Mouse (Mus musculus) gastrocnemius, postnatal 10 days (tissue): ENCODE data around the gene Fam217a. TPM values are rescaled to one million over a fixed set of nuclear protein-coding genes. Genes with fewer than 3 reads are reported as not detected.
"Not testable (repeated sequence)": the region's sequence is repeated elsewhere in the genome, so short reads cannot be mapped to it uniquely, and the experiment has no call there.

ENCODE experiments used
- DNase-seq: peaks from one replicate; pipeline ENCODE4 v3.0.0; 2021; ENCODE audit warnings: mixed read lengths
- long read RNA-seq, 2 experiments: library from polyadenylated mRNA; stranded (forward); transcript quantifications; one replicate each; pipeline ENCODE4 v2.0.0; 2021
- total RNA-seq, 2 experiments: library from RNA; stranded (reverse); gene quantifications; 2 replicates each; pipeline ENCODE4 v1.2.3; 2021

The Fam217a gene
- under 1 TPM in 1 of 2 experiments, not detected in 1; 0.23 TPM for total RNA-seq
- long read RNA-seq, experiment 1: 0 reads
- long read RNA-seq, experiment 2: 0 reads

DNA sequence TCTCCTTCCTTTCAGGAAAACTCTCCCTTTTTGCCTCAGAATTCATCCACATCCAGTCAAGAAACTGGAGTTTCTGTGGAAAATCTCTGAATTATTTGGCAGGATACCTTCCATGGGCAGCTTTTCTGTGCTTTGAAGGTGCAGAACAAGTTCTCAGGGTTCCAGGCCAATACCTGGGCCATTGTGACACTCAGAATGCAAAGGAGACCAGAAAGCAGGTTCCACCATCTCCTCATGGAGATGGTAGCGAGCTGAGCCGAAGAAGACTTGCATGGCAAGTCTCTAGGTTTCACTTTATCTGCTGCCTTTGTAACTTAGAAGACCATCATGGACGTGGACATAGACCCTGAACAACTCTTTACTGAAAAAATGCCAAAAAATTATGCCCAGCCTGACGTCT, at the start of gene Fam217a, which contains the start of gene 4933417A18Rik:
TSS of gene Fam217a (minus strand) at position 101 of the 400 bp plus-strand sequence.
TSS of gene 4933417A18Rik (plus strand) at position 200 of the 400 bp plus-strand sequence.
- DNase-seq: no peak

DNA sequence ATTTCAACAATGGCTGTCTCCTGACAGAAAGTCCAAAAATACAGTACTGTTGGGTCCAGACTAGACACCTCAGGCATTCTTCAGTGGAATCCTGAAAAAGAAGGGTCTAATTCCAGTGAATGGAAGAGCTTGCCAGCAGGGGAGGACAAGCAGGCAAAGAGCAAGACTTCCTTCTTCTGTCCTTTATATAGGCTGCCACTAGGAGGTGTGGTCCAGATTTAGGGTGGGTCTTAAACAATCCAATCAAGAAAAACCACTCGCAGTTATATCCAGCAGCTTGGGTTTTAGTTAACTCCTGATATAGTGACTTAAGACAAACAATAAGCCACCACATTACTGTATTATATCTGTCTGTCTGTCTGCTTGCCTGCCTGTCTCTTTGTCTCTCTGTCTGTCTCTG, 49.7 kb upstream of the Fam217a start:
- DNase-seq: no peak

DNA sequence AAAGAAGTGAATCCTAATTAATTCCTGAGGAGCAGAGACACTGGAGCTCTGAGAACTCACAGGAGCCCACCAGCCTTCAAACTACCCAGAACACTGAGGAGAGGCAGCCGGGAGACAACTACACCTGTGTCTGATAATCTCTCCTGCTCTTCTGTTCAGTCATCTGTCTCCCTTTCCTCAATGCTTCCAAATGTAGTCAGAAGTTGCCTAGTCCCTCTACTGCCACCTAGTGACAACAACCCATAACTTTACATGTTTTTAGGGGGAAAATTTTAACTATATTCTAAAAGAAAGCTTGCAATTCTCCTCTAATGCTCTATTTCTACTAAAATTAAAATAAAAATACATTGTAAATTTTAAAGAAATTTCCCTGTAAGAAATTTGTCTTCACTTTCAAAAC, 49.0 kb upstream of the Fam217a start:
- DNase-seq: no peak

DNA sequence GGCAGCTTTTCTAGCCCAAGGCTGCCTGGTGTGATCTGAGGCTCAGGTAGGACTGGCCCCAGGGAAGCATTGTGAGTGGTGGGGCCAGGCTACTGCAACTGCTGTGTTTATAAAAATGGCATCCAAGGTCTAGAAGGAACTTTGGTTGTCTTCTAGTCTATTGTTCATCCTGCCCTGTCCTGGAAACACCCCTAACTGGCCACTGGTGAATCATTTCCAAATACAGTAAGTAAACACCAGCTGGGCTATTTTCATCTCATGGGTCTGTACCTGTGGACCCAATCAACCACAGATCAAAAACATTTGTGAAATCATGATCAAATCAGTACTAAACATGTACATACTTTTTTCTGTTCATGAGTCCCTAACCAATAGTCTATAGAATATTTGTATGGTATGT, 48.3 kb upstream of the Fam217a start:
- DNase-seq: not testable (repeated sequence)

DNA sequence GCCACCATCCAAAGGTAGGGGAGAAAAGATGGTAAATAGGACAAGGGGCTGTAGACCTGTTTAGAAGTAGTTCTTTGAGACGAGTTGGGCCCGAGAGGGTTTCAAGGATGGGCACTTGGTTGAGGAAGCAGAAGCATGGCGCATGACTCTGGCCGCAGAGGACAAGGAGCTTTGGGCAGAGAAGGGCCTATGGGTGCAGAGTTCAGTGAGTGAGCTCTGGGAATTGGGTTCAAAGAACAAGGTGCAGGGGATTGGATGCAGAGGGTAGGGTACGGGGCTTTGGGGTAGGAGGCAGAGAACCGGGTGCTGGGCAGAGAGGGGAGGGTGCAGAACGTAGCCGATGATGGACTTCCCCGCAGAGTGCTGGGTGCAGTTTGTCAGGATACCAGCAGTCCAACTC, 41.5 kb upstream of the Fam217a start:
- DNase-seq: not testable (repeated sequence)

DNA sequence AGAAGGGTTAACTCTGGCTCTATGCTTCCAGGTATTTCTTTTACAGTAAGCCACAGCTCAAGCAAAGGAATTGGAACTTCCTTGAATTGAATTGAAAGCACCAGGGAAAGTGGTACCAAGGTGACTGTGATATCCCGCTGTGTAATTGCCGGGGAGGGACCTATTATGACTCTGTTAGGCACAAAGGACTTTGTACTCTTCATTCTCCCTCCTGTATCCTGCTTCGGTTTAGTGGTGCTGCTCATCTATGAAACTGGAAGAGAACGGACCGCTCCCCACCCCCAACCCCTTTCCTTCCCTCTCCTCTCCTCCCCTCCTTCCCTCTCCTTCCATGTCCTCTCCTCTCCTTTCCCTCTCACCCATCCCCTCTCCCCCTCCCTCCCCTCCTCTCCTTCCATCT, 40.8 kb upstream of the Fam217a start:
- no peak for DNase-seq

DNA sequence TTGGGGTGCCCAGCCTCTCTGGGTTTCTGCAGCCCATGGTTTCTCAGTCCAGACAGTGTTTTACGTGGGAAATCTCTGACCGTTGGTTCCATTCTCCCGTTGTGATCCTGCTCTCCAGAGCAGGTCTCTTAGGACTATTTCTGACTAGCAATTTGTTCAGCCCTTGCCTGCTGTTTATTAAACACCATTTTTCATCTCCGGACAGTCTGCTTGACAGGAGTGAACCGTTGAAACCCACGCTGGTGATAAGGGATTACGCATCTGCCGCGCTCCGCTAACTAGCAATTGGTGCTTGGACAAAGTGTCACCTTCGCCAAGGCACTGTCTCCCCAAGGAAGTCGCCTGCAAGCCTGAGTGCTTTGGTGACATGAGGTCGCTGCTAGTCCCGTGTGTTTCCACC, 40.3 kb upstream of the Fam217a start:
- no peak for DNase-seq

DNA sequence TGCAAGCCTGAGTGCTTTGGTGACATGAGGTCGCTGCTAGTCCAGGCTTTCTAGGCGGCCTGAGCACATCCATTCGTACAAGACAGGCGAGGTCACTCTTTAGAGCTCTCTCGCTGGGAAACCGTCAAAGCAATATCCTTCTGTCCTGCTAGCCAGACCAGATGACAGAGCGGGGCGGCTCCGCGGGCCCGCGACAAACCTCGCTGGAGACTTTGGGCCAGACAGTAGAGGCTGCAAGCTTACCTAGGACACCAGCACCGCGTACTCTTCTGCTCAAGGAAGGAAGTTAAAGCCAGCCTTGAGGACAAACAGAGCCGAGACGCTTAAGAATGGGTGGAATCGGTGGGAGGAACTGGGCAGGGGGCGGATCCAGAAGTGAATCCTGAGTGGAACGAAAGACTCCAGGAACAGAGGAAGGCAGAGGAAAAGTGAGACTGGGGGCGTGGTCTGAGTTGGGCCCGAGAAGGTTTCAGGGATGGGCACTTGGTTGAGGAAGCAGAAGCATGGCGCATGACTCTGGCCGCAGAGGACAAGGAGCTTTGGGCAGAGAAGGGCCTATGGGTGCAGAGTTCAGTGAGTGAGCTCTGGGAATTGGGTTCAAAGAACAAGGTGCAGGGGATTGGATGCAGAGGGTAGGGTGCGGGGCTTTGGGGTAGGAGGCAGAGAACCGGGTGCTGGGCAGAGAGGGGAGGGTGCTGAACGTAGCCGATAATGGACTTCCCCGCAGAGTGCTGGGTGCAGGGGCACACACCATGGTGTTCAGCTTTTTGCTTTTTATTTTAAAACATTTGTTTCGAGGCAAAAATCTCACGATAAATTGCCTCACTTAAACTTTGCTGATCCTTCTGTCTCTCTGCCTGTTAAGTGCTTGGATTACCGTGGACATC, 39.6 kb upstream of the Fam217a start, which contains the start of gene Eci3:
TSS of gene Eci3 (minus strand) at position 300 of the 887 bp plus-strand sequence.
- DNase-seq: peak; percentile 13

DNA sequence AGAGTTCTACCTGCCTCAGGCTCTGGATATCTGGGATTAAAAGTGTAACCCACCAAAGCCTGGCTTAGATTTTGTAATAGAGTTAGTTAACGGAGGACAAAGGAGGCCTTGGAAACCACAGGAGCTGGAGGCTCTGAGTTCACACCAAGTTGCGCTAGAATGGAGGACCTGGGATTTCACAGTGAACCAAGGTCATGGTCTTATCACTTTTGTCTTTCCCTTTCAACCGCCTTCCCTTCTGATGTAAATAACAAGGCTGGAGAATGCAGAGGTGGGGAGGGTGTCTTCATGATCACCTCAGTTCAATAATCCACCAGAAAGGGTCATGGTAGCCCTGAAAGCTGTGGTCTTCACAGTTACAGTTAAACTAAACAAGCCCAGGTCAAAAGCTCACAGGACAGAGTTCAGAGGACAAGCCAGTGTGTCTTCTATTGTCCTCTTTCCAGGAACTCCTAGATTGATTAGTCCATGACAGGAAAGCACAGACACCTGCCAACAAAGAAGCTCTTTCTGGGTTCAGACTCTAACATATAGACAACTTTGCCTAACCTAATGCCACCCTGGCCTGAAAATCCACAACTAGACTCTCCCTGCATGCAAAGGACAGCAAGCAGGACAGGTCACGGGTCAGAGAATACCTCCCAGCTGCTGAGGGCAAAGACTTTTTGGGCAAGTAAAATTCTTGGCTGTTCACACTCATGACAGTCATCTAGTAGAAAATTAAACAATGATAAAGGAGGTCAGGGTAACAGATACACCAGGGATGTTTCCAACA, 37.1 kb upstream of the Fam217a start:
- DNase-seq: no peak

DNA sequence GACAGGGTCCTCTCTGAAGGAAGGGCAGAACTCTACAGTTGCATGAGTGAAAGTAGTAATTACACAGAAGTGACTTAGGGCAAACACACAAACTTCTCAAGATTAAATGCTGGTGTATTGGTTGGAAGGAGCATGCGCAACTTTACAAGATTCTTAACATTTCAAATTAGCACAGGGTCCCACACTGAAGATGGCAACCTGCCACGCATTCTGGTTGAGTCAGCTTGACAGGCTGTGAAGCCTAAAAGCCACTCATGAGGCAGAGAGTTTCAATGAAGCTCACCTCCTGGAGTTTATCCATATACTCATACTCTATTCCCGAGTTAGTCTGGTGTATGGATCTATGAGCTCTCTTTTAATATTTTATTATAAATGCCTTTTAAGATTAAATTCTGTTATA, 34.0 kb upstream of the Fam217a start:
- not testable (repeated sequence) for DNase-seq

DNA sequence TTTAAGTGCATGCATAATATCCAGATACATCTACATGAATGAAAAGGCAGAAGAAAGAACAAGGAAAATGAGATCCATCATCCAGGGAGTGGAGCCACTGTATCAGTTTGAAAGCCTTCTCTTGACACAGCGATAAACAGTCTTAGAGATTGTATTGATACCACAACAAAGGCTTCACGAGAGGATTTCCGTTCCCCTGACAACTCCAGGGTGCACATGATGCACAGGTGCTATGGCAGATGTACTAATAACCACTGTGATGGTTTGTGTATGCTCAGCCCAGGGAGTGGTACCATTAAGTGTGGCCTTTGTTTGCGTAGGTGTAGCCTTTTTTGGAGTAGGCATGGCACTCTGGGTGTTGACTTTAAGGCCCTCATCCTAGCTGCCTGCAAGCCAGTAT, 32.8 kb upstream of the Fam217a start:
- no peak for DNase-seq

DNA sequence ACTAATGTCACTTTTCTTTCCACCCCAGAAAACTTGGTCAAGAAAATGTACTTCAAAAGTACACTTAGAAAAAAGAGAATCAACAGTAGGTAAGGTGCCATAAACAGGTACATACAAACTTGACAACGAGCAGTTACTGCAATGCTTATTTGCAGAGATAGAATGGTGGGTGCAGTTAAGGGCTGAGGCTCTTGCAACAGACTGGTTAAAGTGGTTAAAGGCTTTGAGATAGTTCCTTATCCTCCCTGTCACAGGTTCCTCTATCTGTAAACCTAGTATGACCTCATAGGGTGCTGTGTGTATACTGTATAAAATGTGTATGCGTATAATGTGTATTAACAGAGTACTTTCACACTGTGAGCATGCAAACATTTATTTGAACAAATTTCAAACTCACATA, 27.3 kb upstream of the Fam217a start:
- not testable (repeated sequence) for DNase-seq

DNA sequence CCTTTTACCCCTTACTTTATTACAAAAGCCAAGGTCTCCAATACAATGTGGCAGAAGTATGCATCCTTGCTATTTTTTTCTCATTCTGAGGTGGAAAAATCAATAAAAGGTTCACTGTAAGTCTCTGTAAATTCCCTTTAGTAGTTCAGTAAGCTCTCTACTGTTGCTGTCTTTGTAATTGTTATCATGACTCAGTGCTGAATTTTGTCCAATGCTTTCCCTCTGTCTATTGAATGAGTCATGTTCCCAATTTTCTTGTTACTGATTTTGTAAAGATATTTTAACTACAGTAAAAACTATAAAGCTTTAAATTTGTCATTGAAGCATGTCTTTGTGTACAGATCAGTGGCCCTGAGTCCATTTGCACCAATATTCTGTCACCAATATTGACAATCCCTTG, 18.3 kb upstream of the Fam217a start:
- no peak for DNase-seq

DNA sequence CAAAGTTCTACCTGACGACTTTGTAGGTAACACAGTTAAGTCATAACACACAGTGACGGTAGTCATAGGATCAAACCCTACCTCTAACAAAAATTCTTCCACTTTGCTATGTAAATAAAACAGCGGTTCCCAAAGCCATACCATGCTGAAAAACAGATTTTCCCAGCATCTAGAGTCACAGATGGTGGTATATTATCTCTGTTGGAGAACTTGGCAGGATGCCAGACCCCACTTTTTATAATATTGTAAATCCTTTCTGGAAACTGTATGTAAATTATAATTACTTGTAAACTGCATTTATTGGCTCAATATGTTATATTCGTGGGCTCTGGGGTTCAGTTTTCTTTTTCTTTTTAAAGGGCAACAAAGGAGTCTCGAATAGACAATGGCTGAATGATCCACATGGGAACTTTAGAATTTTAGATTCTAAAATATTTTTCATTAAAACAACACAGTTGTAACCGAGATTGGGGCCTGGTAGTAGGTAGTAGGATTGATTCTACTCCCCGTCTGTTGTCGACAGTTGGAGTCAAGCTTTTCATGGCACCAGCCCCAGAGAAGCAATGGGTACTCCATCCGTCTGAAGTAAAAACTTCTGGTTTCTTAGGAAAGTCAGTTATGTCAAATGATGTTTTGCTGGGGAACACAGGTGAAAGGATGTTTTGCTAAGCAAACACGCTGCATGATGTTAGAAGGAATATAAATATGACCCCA, 11.0 kb upstream of the Fam217a start:
- no peak for DNase-seq

DNA sequence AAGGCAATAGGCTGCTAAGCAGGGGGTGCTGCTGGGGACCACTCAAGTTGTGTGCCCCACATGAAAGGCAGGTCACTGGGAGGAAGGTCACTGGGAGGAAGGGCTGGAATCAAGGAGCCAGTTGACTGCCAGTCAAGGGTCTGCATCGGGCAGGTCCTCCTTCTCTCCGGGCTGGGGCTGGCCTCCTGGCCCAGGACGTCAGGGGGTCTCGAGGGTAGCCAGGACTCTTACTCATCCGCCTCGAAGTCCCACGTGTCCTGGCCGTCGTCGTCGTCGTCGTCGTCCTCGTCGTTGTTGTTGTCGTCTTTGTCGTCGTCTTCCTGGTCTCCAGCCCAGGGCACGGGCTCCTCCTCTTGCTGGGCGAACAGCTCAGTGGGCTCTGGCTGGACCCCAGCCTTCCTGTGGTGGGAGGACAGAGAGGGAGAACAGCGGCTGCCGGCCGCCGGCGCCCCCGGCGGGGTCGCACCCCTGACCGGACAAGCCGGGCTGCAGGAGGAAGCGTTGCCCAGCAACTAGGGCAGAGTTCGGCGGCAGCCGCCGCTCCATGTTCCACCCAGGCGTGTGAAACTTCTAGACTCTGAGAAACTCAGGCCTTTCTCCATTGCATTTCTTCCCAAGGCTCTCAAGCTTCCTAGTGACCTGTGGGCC, 7.5 kb downstream of the Fam217a start:
- DNase-seq: peak; percentile 6

DNA sequence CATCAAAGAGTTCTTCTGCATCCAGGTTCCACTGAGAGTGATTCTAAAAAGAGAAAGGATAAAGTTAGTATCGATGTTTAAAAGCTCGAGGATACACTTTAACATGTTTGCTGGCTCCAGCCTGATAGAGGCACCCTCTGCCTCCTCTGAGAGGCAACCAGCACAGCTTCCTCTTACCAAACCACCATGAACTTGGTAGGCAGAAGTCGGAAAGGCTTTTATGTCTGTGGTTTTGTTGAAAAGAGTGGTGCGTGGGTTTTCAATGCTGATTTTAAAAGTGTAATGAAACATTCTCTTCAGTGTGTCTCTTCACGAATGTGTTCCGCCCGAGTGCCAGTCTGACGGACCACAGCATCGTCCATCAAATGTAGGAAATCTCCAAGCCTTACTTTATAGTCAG, 9.5 kb downstream of the Fam217a start:
- no peak for DNase-seq

DNA sequence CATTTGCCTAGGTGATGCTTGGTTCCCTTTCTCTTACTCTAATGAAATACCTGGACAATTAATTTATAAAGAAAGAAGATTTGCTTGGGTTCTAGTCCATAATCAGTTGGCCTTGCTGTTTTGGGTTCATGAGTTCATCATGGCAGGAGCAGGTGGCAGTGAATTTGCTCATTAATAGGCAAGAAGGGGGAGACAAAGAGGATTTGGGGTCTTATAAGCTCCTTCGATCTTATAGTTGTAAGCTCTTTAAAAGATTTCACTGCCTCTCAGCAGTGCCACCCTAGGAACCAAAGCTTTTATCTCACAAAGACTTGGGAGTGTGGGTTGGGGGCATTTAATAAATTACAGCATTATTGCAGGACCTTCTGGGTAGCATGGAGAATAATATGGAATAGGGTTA, 31.2 kb downstream of the Fam217a start:
- DNase-seq: no peak

DNA sequence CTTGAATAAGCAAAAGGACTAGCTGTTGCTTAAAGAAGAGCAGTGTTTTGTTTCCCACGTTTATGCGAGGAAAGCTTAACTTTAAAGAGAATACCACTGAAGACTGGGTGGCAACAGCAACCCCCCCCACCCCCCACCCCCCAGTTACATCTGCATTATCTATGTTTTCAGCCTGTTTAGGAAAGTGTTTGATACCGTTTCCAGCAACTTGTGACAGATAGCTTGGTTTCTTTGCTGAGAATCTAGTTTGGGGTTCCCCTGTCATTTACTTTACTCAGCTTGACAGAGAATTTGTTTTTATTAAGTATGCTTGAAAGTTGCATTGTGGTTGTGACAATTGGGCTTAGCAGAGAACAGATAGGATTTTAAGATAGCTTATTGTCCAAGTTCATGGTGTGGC, 47.6 kb downstream of the Fam217a start:
- DNase-seq: no peak

DNA sequence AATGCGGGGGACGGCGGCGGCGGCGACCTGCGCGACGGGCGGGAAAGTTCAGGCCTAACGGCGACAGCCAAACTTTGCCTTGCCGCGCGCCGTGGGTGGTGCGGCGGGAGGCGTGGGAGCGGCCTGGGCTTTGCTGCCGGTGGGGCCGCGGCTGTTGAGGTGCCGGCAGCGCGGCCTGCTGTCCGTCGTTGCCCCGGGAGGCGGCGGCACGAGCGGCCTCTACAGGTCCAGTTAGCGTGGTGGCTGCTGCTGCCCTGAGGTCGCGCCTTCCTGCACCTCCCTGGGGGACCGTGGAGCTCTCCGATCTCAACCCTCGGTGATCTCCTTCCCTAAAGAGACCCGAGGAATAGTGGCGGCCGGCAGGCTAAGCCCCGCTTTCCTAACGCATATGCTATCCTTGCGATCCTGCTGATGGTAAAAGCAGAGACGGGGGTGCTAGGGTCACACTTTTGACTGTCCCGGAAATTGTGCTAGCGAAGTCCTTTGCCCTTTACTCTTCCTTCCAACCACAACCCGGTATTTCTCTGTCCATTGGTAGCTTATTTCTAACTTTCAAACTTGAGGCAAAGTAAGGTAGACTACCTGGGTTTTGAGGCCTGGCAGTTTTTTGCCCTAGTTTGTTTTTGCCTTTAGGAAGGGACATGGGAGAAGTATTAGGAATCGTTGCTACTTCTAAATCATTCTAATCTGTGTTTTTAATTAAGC, 48.2 kb downstream of the Fam217a start:
- peak; percentile 69 for DNase-seq

DNA sequence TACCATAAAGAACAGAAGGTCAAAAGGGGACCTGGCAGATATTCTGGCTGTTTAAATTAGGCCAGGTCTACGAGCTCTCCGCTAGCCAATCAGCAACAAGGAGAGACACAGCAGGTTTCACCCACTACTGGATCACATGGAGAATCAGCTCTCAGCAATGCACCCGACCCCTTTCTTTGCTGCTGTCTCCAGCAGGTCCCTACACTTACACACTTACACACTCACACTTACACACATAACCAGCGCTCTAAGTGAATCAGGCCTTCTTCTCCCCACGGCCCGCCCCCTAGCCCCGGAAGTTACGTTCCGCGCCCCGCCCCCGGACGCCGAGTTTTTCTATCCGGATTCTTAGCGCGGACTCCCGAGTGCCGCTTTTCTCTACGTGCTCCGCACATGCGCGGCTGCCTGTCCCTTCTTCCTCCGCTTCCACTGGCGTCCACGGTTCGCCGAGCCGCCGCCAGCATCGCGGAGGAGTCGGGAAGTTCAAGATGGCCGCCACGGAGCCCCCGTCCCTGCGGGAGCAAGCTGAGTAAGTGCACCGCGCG, 48.9 kb downstream of the Fam217a start, which contains the start of gene Prpf4b:
TSS of gene Prpf4b (plus strand) at position 137 of the 545 bp plus-strand sequence.
- DNase-seq: peak; percentile 93

DNA sequence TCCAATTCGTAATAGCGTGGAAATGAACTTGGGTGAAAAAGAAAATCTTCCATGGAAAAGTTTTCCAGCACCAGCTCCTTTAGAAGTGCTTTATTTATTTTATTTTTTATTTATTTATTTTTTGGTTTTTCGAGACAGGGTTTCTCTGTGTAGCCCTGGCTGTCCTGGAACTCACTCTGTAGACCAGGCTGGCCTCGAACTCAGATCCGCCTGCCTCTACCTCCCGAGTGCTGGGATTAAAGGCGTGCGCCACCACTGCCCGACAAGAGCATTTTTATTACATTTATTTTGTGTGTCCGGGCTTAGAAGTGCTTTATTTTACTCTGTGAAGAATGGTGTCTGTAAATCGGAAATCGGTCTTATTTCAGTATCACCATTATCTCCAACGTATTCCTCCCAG, 49.4 kb downstream of the Fam217a start:
- peak; percentile 8 for DNase-seq
